In the genomic region with DNA sequence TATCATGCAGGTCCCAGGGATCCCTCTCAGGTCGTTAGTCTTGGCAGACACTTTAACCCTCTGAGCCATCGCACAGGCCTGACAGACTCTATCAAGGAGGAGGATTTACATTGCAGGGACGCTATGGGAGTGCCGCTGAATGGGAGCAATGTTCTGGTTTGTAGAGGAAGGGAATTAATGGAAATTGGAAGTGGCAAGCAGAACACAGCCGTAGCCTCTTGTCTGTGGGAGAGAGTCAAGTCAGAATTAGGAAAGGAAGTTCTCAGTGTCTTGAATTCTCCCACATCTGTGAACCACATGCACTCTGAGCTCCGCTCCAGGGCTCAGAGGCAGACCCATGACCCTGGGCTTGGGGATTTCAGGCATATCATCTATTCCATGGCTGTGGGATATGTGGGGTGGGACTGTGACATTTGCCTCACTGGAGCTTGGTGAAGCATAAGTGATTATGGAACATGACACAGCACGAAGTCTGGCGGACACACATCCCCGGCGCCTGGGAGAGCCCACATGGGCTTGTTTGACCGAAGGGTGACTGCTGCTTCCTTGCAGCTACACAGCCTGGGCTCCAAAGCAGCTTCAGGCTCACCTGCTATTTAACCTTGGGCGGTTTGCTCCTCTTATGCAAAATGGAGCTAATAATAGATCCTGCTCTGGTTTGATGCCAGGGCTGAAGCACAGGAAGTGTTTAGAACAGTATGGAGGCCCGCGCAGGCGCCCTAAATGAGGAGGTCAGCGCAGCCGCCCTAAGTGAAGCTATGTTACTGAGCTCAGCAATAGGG, we compare ENCODE assay signal across 9 mouse cellular contexts.
DNase-seq lines count a peak whose midpoint lies in the region; ATAC-seq and TF ChIP-seq lines count a peak whose summit lies in the region.
"Had no signal": no experiment of that assay in that cellular context is flagged by ENCODE, and none has a peak within 500 bp of the region (broad histone marks: within the 10 kb centered on the region; RNA-seq: fewer than 3 reads in every experiment).

No protein-coding gene starts in this region.

- H3K4me2 ChIP-seq in neural tube, embryonic 12.5 days (replicated peaks) = peak overlapping the region; percentile 14; the same call in 1 of the 2 replicates
- no peak overlapping the region for H3K4me2 ChIP-seq in kidney, embryonic 15.5 days
- H3K4me2 ChIP-seq: limb, embryonic 15.5 days had no signal

- no peaks in the 10 kb centered on the region for H3K36me3 ChIP-seq in neural tube, embryonic 12.5 days
- no peaks in the 10 kb centered on the region for H3K36me3 ChIP-seq in kidney, embryonic 15.5 days
- H3K36me3 ChIP-seq: limb, embryonic 15.5 days had no signal

- ATAC-seq in neural tube, embryonic 12.5 days (ENCODE audit: low FRiP score, low read depth) = peak; percentile 44
- no peak for ATAC-seq in kidney, embryonic 15.5 days (replicated peaks; ENCODE audit: low FRiP score)

- H3K27me3 ChIP-seq in neural tube, embryonic 12.5 days (replicated peaks) = no peaks in the 10 kb centered on the region
- 0 out of 2 replicates have a peak, but pooled peaks cover 3% of the 10 kb centered on the region for H3K27me3 ChIP-seq in kidney, embryonic 15.5 days
- H3K27me3 ChIP-seq: limb, embryonic 15.5 days had no signal

- no peak for TF ChIP-seq CTCF in brain, embryonic 14.5 days (IDR thresholded peaks at IDR 0.05; ENCODE audit: borderline replicate concordance, extremely low read depth, insufficient read depth, insufficient read length)

- H3K27ac ChIP-seq in neural tube, embryonic 12.5 days = no peak overlapping the region
- H3K27ac ChIP-seq in kidney, embryonic 15.5 days = no peak overlapping the region
- H3K27ac ChIP-seq: limb, embryonic 15.5 days had no signal

- DNase-seq in brain, embryonic 14.5 days (ENCODE audit: low read depth) = peak; percentile 71
- DNase-seq in embryo, embryonic 11 days = peak; percentile 57
- peak; percentile 64 for DNase-seq in heart, postnatal 4 days
- no peak for DNase-seq in layer of hippocampus, postnatal 25 days (ENCODE audit: extremely low spot score in 1 of 2, low spot score in 1 of 2)
- no peak for DNase-seq in layer of hippocampus, postnatal 14 days (ENCODE audit: low spot score in 2 of 2)
- DNase-seq: thymus, postnatal 14 days had no signal

- H3K9me3 ChIP-seq in neural tube, embryonic 12.5 days = no peaks in the 10 kb centered on the region
- H3K9me3 ChIP-seq in kidney, embryonic 15.5 days (replicated peaks) = no peaks in the 10 kb centered on the region
- H3K9me3 ChIP-seq: limb, embryonic 15.5 days had no signal

- H3K4me3 ChIP-seq in neural tube, embryonic 12.5 days = no peak overlapping the region
- H3K4me3 ChIP-seq in kidney, embryonic 15.5 days (replicated peaks) = no peak overlapping the region
- H3K4me3 ChIP-seq: limb, embryonic 15.5 days had no signal

- peaks cover 13% of the 10 kb centered on the region for H3K4me1 ChIP-seq in neural tube, embryonic 12.5 days
- no peaks in the 10 kb centered on the region for H3K4me1 ChIP-seq in kidney, embryonic 15.5 days

- TF ChIP-seq POLR2A in brain, embryonic 14.5 days (IDR thresholded peaks at IDR 0.05; ENCODE audit: borderline replicate concordance, extremely low read depth, insufficient read depth, insufficient read length, poor library complexity, severe bottlenecking) = no peak

- 58% methylated on average over 17 of the region's 17 CpGs for WGBS in neural tube, embryonic 12.5 days
- 69% methylated on average over 17 of the region's 17 CpGs for WGBS in kidney, embryonic 15.5 days

- H3K9ac ChIP-seq in neural tube, embryonic 12.5 days = no peak overlapping the region
- no peak overlapping the region for H3K9ac ChIP-seq in kidney, embryonic 15.5 days
- H3K9ac ChIP-seq: limb, embryonic 15.5 days had no signal

Comparison
In these comparisons a context has a peak if more than half of its experiments do, and no peak if none do; other contexts are left out.
1. DNase-seq: peak in brain, embryonic 14.5 days (single experiment), embryo, embryonic 11 days (single experiment) and heart, postnatal 4 days (single experiment); none in layer of hippocampus, postnatal 25 days (0 of 2) and layer of hippocampus, postnatal 14 days (0 of 2).